Mouse (Mus musculus): ENCODE results near the gene Dhx15.

GRCm38 (mm10) chr5:52117829-52118228 lies 72.5 kb downstream of the Dhx15 start:
- TF ChIP-seq CTCF (IDR thresholded peaks at IDR 0.05; ENCODE audit: extremely low read depth, insufficient read depth, low read length): no peak
- TF ChIP-seq POLR2A (IDR thresholded peaks at IDR 0.05; ENCODE audit: extremely low read depth, insufficient read depth, low read length): no peak
